Mouse (Mus musculus) bone marrow, adult 2 months (tissue): Measurements from ENCODE around the gene Senp7.

Source experiments
- CTCF ChIP-seq: fragments of 200-500 bp; IDR thresholded peaks from 2 replicates; pipeline ENCODE4 v1.5.1; 2011; ENCODE audit warnings: low read length, control low read depth; ENCODE audit not compliant: control insufficient read depth, insufficient read depth
- POLR2A ChIP-seq: fragments of 200-500 bp; IDR thresholded peaks from 2 replicates; pipeline ENCODE4 v1.6.1; 2011; ENCODE audit warnings: low read depth, mild to moderate bottlenecking, control low read depth, low read length, borderline replicate concordance; ENCODE audit not compliant: control insufficient read depth

DNA sequence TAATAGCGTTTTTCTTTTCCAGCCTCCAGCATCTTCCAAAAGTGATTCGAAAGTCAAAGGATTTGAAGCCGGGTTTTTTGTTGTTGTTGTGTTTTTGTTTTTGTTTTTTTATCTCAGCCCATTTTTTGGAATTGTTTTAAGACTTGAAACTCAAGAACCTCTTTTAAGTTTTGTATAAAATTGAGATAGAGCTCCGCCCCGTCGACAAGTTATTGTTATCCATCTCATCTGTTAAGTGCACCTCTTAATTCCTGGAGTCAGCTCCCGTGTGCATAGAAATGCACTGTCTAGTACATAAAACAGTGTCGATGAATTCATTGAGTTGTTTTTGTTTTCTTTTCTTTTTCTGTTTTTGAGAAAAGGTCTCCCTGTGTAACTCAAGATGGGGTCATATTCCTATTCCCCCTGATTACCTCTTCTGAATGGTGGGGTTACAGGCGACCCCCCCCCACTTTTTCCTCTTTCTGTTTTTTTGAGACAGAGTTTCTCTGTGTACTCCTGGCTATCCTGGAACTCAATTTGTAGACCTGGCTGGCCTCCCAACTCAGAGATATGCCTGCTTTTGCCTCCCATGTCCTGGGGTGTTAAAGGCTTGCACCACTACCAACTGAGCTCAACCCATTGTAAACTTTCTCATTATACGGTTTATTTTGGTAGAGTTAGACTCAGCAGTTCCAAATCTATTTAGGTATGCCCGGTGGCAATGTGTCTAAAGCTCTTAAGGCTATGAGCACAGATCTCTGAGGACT is 28.2 kb downstream of the Senp7 start:
- no peak for TF ChIP-seq POLR2A
- TF ChIP-seq CTCF, result no peak
